Mouse (Mus musculus) small intestine, adult 2 months (tissue): ENCODE measurements at regions not wholly inside any gene's neighbourhood (a gene's known extent, or its start where the extent isn't known, plus 50 kb on each side); places are given as distances from the start of the nearest gene placed in this dataset.

Experiments
- H3K27ac ChIP-seq: fragments of 200-500 bp; 2 replicates; pipeline ENCODE4 v1.5.1; 2012; ENCODE audit warnings: low read depth, low read length, control low read depth, inconsistent platforms; ENCODE audit not compliant: insufficient read depth
- H3K27me3 ChIP-seq: fragments of 200-500 bp; 2 replicates; pipeline ENCODE4 v1.6.1; 2012; ENCODE audit warnings: mild to moderate bottlenecking, moderate library complexity, low read length, inconsistent platforms; ENCODE audit not compliant: control insufficient read depth, insufficient read depth
- H3K36me3 ChIP-seq: fragments of 200-500 bp; 2 replicates; pipeline ENCODE4 v1.6.1; 2012; ENCODE audit warnings: mild to moderate bottlenecking, low read length, control low read depth, inconsistent platforms; ENCODE audit not compliant: control insufficient read depth, insufficient read depth
- H3K4me1 ChIP-seq: fragments of 200-500 bp; 2 replicates; pipeline ENCODE4 v1.6.1; 2012; ENCODE audit warnings: low read length, inconsistent platforms, mixed read lengths; ENCODE audit not compliant: control insufficient read depth, insufficient read depth, insufficient read length
- H3K4me3 ChIP-seq: fragments of 200-500 bp; 2 replicates; pipeline ENCODE4 v1.5.1; 2012; ENCODE audit warnings: low read depth, mild to moderate bottlenecking, control low read depth, inconsistent platforms, low read length, moderate library complexity
- CTCF ChIP-seq: fragments of 200-500 bp; IDR thresholded peaks from 2 replicates; pipeline ENCODE4 v1.5.1; 2012; ENCODE audit warnings: low read depth, mild to moderate bottlenecking, control low read depth, inconsistent platforms, low read length, moderate library complexity, mixed read lengths; ENCODE audit not compliant: insufficient replicate concordance, insufficient read length; ENCODE audit errors: extremely low read depth
- POLR2A ChIP-seq: fragments of 200-500 bp; IDR thresholded peaks from 2 replicates; pipeline ENCODE4 v1.6.1; 2012; ENCODE audit warnings: low read depth, mild to moderate bottlenecking, control low read depth, inconsistent platforms, low read length, moderate library complexity
- WGBS: fragments of 180-500 bp; shearing (Covaris S2); methylation state at CpG from one replicate; pipeline ENCODE4 v1.1.7; 2018; 5-methylcytosine and 5-hydroxymethylcytosine counted together

GRCm38 (mm10) chr8:10785801-10786200 is 222.5 kb downstream of the Irs2 start:
- Histone ChIP-seq H3K27me3 (no peaks in the 10 kb centered on the region), H3K4me3 (no peak overlapping the region), H3K27ac (no peak overlapping the region; the same call in 1 of the 2 replicates), H3K4me1 (peaks cover 3% of the 10 kb centered on the region; the same call in 1 of the 2 replicates), H3K36me3 (no peaks in the 10 kb centered on the region)
- 54% methylated on average over 4 of the region's 4 CpGs for WGBS
- TF ChIP-seq CTCF (no peak), POLR2A (no peak)

GRCm38 (mm10) chr8:10785311-10785710 is 222.9 kb downstream of the Irs2 start:
- Histone ChIP-seq H3K36me3 (no peaks in the 10 kb centered on the region), H3K4me3 (no peak overlapping the region), H3K27me3 (no peaks in the 10 kb centered on the region), H3K4me1 (peaks cover 3% of the 10 kb centered on the region; the same call in 1 of the 2 replicates), H3K27ac (no peak overlapping the region)
- no peak for TF ChIP-seq CTCF
- no peak for TF ChIP-seq POLR2A
- 89% methylated on average over 4 of the region's 4 CpGs for WGBS

GRCm38 (mm10) chr8:10784481-10784880 is 223.8 kb downstream of the Irs2 start:
- WGBS = 53% methylated on average over 1 of the region's 1 CpGs
- H3K27ac ChIP-seq = no peak overlapping the region
- no peak overlapping the region for H3K4me3 ChIP-seq
- no peaks in the 10 kb centered on the region for H3K36me3 ChIP-seq
- no peaks in the 10 kb centered on the region for H3K27me3 ChIP-seq
- peaks cover 3% of the 10 kb centered on the region; the same call in 1 of the 2 replicates for H3K4me1 ChIP-seq
- TF ChIP-seq CTCF = no peak
- TF ChIP-seq POLR2A = no peak

- no peaks in the 10 kb centered on the region for H3K27me3 ChIP-seq
- no peak overlapping the region for H3K4me3 ChIP-seq
- H3K36me3 ChIP-seq = no peaks in the 10 kb centered on the region
- no peak for TF ChIP-seq POLR2A
- TF ChIP-seq CTCF = no peak
- peaks cover 3% of the 10 kb centered on the region; the same call in 1 of the 2 replicates for H3K4me1 ChIP-seq
- H3K27ac ChIP-seq = no peak overlapping the region
- WGBS = 87% methylated on average over 6 of the region's 6 CpGs
These were observed 226.4 kb downstream of the Irs2 start for GRCm38 (mm10) chr8:10781860-10782259.

- TF ChIP-seq CTCF (no peak), POLR2A (no peak)
- Histone ChIP-seq H3K36me3 (no peaks in the 10 kb centered on the region), H3K4me3 (no peak overlapping the region), H3K27me3 (no peaks in the 10 kb centered on the region), H3K4me1 (no peaks in the 10 kb centered on the region), H3K27ac (no peak overlapping the region)
- WGBS = 89% methylated on average over 7 of the region's 7 CpGs
These were observed 228.6 kb downstream of the Irs2 start for GRCm38 (mm10) chr8:10779636-10780035.

- Histone ChIP-seq H3K27ac (no peak overlapping the region), H3K36me3 (no peaks in the 10 kb centered on the region), H3K4me3 (no peak overlapping the region), H3K27me3 (no peaks in the 10 kb centered on the region), H3K4me1 (no peaks in the 10 kb centered on the region)
- WGBS = 69% methylated on average over 8 of the region's 8 CpGs
- no peak for TF ChIP-seq POLR2A
- TF ChIP-seq CTCF = no peak
These were observed 232.9 kb downstream of the Irs2 start for GRCm38 (mm10) chr8:10775202-10776010.

GRCm38 (mm10) chr8:10774778-10775177 is 233.5 kb downstream of the Irs2 start:
- 92% methylated on average over 3 of the region's 3 CpGs for WGBS
- Histone ChIP-seq H3K27me3 (no peaks in the 10 kb centered on the region), H3K4me3 (no peak overlapping the region), H3K27ac (no peak overlapping the region), H3K4me1 (no peaks in the 10 kb centered on the region), H3K36me3 (no peaks in the 10 kb centered on the region)
- TF ChIP-seq CTCF = no peak
- no peak for TF ChIP-seq POLR2A

GRCm38 (mm10) chr8:10768181-10768580 is 240.1 kb downstream of the Irs2 start:
- Histone ChIP-seq H3K4me1 (no peaks in the 10 kb centered on the region), H3K4me3 (no peak overlapping the region), H3K27ac (no peak overlapping the region), H3K36me3 (no peaks in the 10 kb centered on the region), H3K27me3 (no peaks in the 10 kb centered on the region)
- TF ChIP-seq POLR2A = no peak
- no peak for TF ChIP-seq CTCF
- WGBS = 82% methylated on average over 4 of the region's 4 CpGs
